Mouse (Mus musculus): ENCODE data around the gene Gm17693. TPM values are rescaled to one million over a fixed set of nuclear protein-coding genes. Genes with fewer than 3 reads are reported as not detected.
"Not testable (repeated sequence)": the region's sequence is repeated elsewhere in the genome, so short reads cannot be mapped to it uniquely, and the experiment has no call there.

Gene Gm17693
- polyA plus RNA-seq (2015; fragmentation: Nextera tagmentation; extraction: Ambion mirVana) = not detected in 2 replicates

- H3K36me3 ChIP-seq; H3K27me3 ChIP-seq; ATAC-seq (ENCODE audit: low FRiP score); H3K9ac ChIP-seq; H3K9me3 ChIP-seq; H3K27ac ChIP-seq; H3K4me3 ChIP-seq; H3K4me2 ChIP-seq; H3K4me1 ChIP-seq (replicated peaks): not testable (repeated sequence)
- no CpG with 5 or more reads among the region's 4 CpGs for WGBS
Measured at GRCm38 (mm10) chrX:125705144-125705543, at the start of gene Gm17693. Gm17693 (plus strand) TSS chrX:125705444.
